Mouse (Mus musculus): ENCODE data around the gene Rplp2. TPM values are rescaled to one million over a fixed set of nuclear protein-coding genes. Genes with fewer than 3 reads are reported as not detected.

The Rplp2 gene
- polyA plus RNA-seq, 1 experiment from 2014 or later: 1,709 TPM

GRCm38 (mm10) chr7:141476981-141477370 lies 29.8 kb downstream of the Rplp2 start:
- Histone ChIP-seq H3K9ac (ENCODE audit: low read length) (peak overlapping the region; percentile 31), H3K27ac (ENCODE audit: low read depth) (peak overlapping the region; percentile 95), H3K4me3 (ENCODE audit: low read depth, low read length) (peak overlapping the region; percentile 88), H3K4me1 (replicated peaks; ENCODE audit: control insufficient read depth, insufficient read depth, low read length) (peaks cover 45% of the 10 kb centered on the region), H3K4me2 (ENCODE audit: low read length) (peak overlapping the region; percentile 97), H3K9me3 (ENCODE audit: control insufficient read depth, low read length) (no peaks in the 10 kb centered on the region), H3K36me3 (ENCODE audit: control insufficient read depth, insufficient read depth, low read length) (peaks cover 10% of the 10 kb centered on the region), H3K27me3 (replicated peaks; ENCODE audit: control insufficient read depth, insufficient read depth, low read length) (0 out of 2 replicates have a peak, but pooled peaks cover 2% of the 10 kb centered on the region)
- DNase-seq (ENCODE audit: low spot score): no peak
- 0 out of 2 replicates have a peak, but pooled peaks have one; percentile 0 for ATAC-seq (replicated peaks; ENCODE audit: low FRiP score, low TSS enrichment, low read depth)
- WGBS: 7% methylated on average over 7 of the region's 7 CpGs

GRCm38 (mm10) chr7:141477578-141478269 lies 30.6 kb downstream of the Rplp2 start:
- DNase-seq (ENCODE audit: low spot score) (no peak), ATAC-seq (replicated peaks; ENCODE audit: low FRiP score, low TSS enrichment, low read depth) (no peak)
- Histone ChIP-seq H3K4me2 (ENCODE audit: low read length) (peak overlapping the region; percentile 97), H3K27ac (ENCODE audit: low read depth) (peak overlapping the region; percentile 95), H3K9me3 (ENCODE audit: control insufficient read depth, low read length) (no peaks in the 10 kb centered on the region), H3K4me1 (replicated peaks; ENCODE audit: control insufficient read depth, insufficient read depth, low read length) (peaks cover 53% of the 10 kb centered on the region), H3K4me3 (ENCODE audit: low read depth, low read length) (no peak overlapping the region), H3K27me3 (replicated peaks; ENCODE audit: control insufficient read depth, insufficient read depth, low read length) (peaks cover 8% of the 10 kb centered on the region), H3K9ac (ENCODE audit: low read length) (peak overlapping the region; percentile 10; the same call in 1 of the 2 replicates), H3K36me3 (ENCODE audit: control insufficient read depth, insufficient read depth, low read length) (peaks cover 2% of the 10 kb centered on the region)
- WGBS: 24% methylated on average over 4 of the region's 4 CpGs

GRCm38 (mm10) chr7:141478270-141478748 lies 31.1 kb downstream of the Rplp2 start:
- ATAC-seq (replicated peaks; ENCODE audit: low FRiP score, low TSS enrichment, low read depth): no peak
- Histone ChIP-seq H3K4me3 (ENCODE audit: low read depth, low read length) (no peak overlapping the region), H3K9ac (ENCODE audit: low read length) (no peak overlapping the region), H3K27ac (ENCODE audit: low read depth) (peak overlapping the region; percentile 95; the same call in 1 of the 2 replicates), H3K4me1 (replicated peaks; ENCODE audit: control insufficient read depth, insufficient read depth, low read length) (peaks cover 55% of the 10 kb centered on the region), H3K9me3 (ENCODE audit: control insufficient read depth, low read length) (no peaks in the 10 kb centered on the region), H3K4me2 (ENCODE audit: low read length) (peak overlapping the region; percentile 97), H3K36me3 (ENCODE audit: control insufficient read depth, insufficient read depth, low read length) (no peaks in the 10 kb centered on the region), H3K27me3 (replicated peaks; ENCODE audit: control insufficient read depth, insufficient read depth, low read length) (peaks cover 10% of the 10 kb centered on the region)
- DNase-seq (ENCODE audit: low spot score): no peak
- 68% methylated on average over 5 of the region's 5 CpGs for WGBS

- Histone ChIP-seq H3K9ac (ENCODE audit: low read length) (no peak overlapping the region), H3K4me1 (replicated peaks; ENCODE audit: control insufficient read depth, insufficient read depth, low read length) (peaks cover 43% of the 10 kb centered on the region), H3K27ac (ENCODE audit: low read depth) (no peak overlapping the region), H3K4me3 (ENCODE audit: low read depth, low read length) (peak overlapping the region; percentile 57; the same call in 1 of the 2 replicates), H3K27me3 (replicated peaks; ENCODE audit: control insufficient read depth, insufficient read depth, low read length) (peaks cover 10% of the 10 kb centered on the region), H3K9me3 (ENCODE audit: control insufficient read depth, low read length) (no peaks in the 10 kb centered on the region), H3K36me3 (ENCODE audit: control insufficient read depth, insufficient read depth, low read length) (peaks cover under 1% of the 10 kb centered on the region; the same call in 1 of the 2 replicates), H3K4me2 (ENCODE audit: low read length) (peak overlapping the region; percentile 94)
- peak; percentile 14; the same call in 1 of the 2 replicates for ATAC-seq (replicated peaks; ENCODE audit: low FRiP score, low TSS enrichment, low read depth)
- DNase-seq (ENCODE audit: low spot score): peak; percentile 79
- WGBS: 12% methylated on average over 10 of the region's 10 CpGs
Measured at GRCm38 (mm10) chr7:141480842-141481497, 33.8 kb downstream of the Rplp2 start.

GRCm38 (mm10) chr7:141481498-141482401 lies 34.6 kb downstream of the Rplp2 start:
- Histone ChIP-seq H3K9ac (ENCODE audit: low read length) (peak overlapping the region; percentile 42), H3K4me3 (ENCODE audit: low read depth, low read length) (peak overlapping the region; percentile 57), H3K4me1 (replicated peaks; ENCODE audit: control insufficient read depth, insufficient read depth, low read length) (peaks cover 39% of the 10 kb centered on the region), H3K4me2 (ENCODE audit: low read length) (peak overlapping the region; percentile 94), H3K9me3 (ENCODE audit: control insufficient read depth, low read length) (no peaks in the 10 kb centered on the region), H3K27me3 (replicated peaks; ENCODE audit: control insufficient read depth, insufficient read depth, low read length) (peaks cover 10% of the 10 kb centered on the region), H3K36me3 (ENCODE audit: control insufficient read depth, insufficient read depth, low read length) (peaks cover 9% of the 10 kb centered on the region; the same call in 1 of the 2 replicates), H3K27ac (ENCODE audit: low read depth) (no peak overlapping the region)
- under 1% methylated on average over 62 of the region's 81 CpGs for WGBS
- ATAC-seq (replicated peaks; ENCODE audit: low FRiP score, low TSS enrichment, low read depth) (peak; percentile 28; the same call in 1 of the 2 replicates), DNase-seq (ENCODE audit: low spot score) (peak; percentile 80)

- peak overlapping the region; percentile 42 for H3K9ac ChIP-seq (ENCODE audit: low read length)
- no peaks in the 10 kb centered on the region for H3K9me3 ChIP-seq (ENCODE audit: control insufficient read depth, low read length)
- ATAC-seq (replicated peaks; ENCODE audit: low FRiP score, low TSS enrichment, low read depth) (no peak), DNase-seq (ENCODE audit: low spot score) (no peak)
- H3K27me3 ChIP-seq (replicated peaks; ENCODE audit: control insufficient read depth, insufficient read depth, low read length): peaks cover 10% of the 10 kb centered on the region
- H3K36me3 ChIP-seq (ENCODE audit: control insufficient read depth, insufficient read depth, low read length): peaks cover 12% of the 10 kb centered on the region; the same call in 1 of the 2 replicates
- no peak overlapping the region for H3K27ac ChIP-seq (ENCODE audit: low read depth)
- 10% methylated on average over 11 of the region's 11 CpGs for WGBS
- H3K4me3 ChIP-seq (ENCODE audit: low read depth, low read length): peak overlapping the region; percentile 57
- H3K4me2 ChIP-seq (ENCODE audit: low read length): peak overlapping the region; percentile 94
- H3K4me1 ChIP-seq (replicated peaks; ENCODE audit: control insufficient read depth, insufficient read depth, low read length): peaks cover 32% of the 10 kb centered on the region
Measured at GRCm38 (mm10) chr7:141482531-141483024, 35.4 kb downstream of the Rplp2 start.

GRCm38 (mm10) chr7:141483114-141483653 lies 36.0 kb downstream of the Rplp2 start:
- H3K4me1 ChIP-seq (replicated peaks; ENCODE audit: control insufficient read depth, insufficient read depth, low read length): peaks cover 27% of the 10 kb centered on the region
- no peak overlapping the region for H3K4me2 ChIP-seq (ENCODE audit: low read length)
- H3K36me3 ChIP-seq (ENCODE audit: control insufficient read depth, insufficient read depth, low read length): peaks cover 12% of the 10 kb centered on the region; the same call in 1 of the 2 replicates
- WGBS: 74% methylated on average over 6 of the region's 6 CpGs
- ATAC-seq (replicated peaks; ENCODE audit: low FRiP score, low TSS enrichment, low read depth) (no peak), DNase-seq (ENCODE audit: low spot score) (no peak)
- H3K27me3 ChIP-seq (replicated peaks; ENCODE audit: control insufficient read depth, insufficient read depth, low read length): peaks cover 10% of the 10 kb centered on the region
- H3K9ac ChIP-seq (ENCODE audit: low read length): no peak overlapping the region
- H3K4me3 ChIP-seq (ENCODE audit: low read depth, low read length): no peak overlapping the region
- H3K27ac ChIP-seq (ENCODE audit: low read depth): no peak overlapping the region
- no peaks in the 10 kb centered on the region for H3K9me3 ChIP-seq (ENCODE audit: control insufficient read depth, low read length)

Data from intestine, embryonic 14.5 days (tissue).